Mouse (Mus musculus) urinary bladder, postnatal 10 days (tissue): Measurements from ENCODE around the gene Mucl2.
"Not testable (repeated sequence)": the region's sequence is repeated elsewhere in the genome, so short reads cannot be mapped to it uniquely, and the experiment has no call there.

Source experiments
- DNase-seq: peaks from one replicate; pipeline ENCODE4 v3.0.0; 2022; ENCODE audit warnings: low spot score

Mucl2 gene

GRCm38 (mm10) chr15:103899212-103899611, at the start of gene Mucl2:
Gene Mucl2, minus strand, starts transcription at chr15:103899312.
- DNase-seq: no peak

DNA sequence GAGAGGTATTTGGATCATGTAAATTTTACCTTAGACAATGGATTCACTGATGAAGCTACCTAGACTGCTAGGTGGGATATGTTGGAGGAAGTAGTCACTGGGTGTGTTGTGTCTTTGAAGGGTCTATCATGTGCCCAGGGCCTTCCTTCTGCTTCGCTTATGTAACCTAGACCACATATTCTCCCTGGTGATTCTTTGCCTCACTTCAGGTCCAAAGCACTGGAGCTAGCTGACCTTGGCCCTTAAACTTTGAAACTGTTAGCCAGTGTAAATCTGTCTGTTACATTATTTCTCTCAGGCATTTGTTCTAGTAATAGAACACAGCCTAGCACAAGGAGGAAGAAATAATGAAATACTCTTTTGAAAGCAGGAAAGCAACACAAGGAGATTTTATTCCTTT, 13.9 kb upstream of the Mucl2 start:
- DNase-seq: not testable (repeated sequence)
